Mouse (Mus musculus): Measurements from ENCODE around the gene Olfr458. TPM values are rescaled to one million over a fixed set of nuclear protein-coding genes. Genes with fewer than 3 reads are reported as not detected.

The Olfr458 gene
- polyA plus RNA-seq, 1 experiment = not detected

DNA sequence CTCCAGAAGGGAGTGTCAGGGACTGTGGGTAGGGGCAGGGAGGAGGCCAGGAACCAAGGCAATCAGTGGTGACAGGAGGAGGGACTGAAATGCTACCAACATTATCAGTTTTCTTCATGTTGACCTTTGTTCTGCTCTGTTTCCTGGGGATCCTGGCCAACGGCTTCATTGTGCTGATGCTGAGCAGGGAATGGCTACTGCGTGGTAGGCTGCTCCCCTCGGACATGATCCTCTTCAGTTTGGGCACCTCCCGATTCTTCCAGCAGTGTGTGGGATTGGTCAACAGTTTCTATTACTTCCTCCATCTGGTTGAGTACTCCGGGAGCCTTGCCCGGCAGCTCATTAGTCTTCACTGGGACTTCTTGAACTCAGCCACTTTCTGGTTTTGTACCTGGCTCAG is 30.6 kb downstream of the Olfr458 start, which contains the start of gene Tas2r126:
Tas2r126 (plus strand) TSS at position 90 of the 400 bp plus-strand sequence.
- 77% methylated on average over 6 of the region's 6 CpGs for WGBS
- TF ChIP-seq CTCF (IDR thresholded peaks at IDR 0.05; ENCODE audit: extremely low read depth, insufficient read depth, insufficient read length, insufficient replicate concordance) (no peak), POLR2A (IDR thresholded peaks at IDR 0.05; ENCODE audit: low read depth, low read length) (no peak)
- no peak within 1 kb of the TSS for H3K4me3 ChIP-seq (ENCODE audit: extremely low read depth, insufficient read depth, insufficient read length)
- no peak within 1 kb of the TSS for H3K27ac ChIP-seq (ENCODE audit: insufficient read depth, low read length)
- no peaks in the 10 kb centered on the region for H3K27me3 ChIP-seq (ENCODE audit: control insufficient read depth, insufficient read depth, low read length)
- no peaks in the 10 kb centered on the region for H3K4me1 ChIP-seq (ENCODE audit: control insufficient read depth, insufficient read depth, insufficient read length)
- no peak for DNase-seq (ENCODE audit: low read depth in 1 of 2, low spot score in 2 of 2)
- H3K36me3 ChIP-seq (ENCODE audit: control insufficient read depth, insufficient read depth, low read length) = no peaks in the 10 kb centered on the region

DNA sequence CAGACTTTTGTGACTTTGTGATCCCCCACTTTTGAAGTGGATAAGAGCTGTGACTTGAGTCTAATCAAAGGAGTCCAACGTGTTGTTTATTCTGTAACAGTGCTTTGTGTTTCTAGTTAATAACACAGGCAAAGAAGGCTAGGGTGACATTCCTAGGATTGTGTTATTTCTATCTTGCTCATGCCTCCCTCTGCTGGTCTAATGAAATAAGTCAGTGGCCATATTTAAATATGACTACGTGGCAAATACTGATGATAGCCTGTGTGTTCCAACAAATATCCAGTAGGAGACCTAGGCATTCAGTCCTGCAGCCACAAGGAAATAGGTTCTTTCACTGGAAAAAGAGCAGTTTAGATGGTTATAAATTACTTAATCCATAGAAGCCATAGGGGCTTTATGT is 31.4 kb downstream of the Olfr458 start:
- WGBS = 39% methylated on average over 2 of the region's 2 CpGs
- no peak for DNase-seq (ENCODE audit: low read depth in 1 of 2, low spot score in 2 of 2)
- TF ChIP-seq POLR2A (IDR thresholded peaks at IDR 0.05; ENCODE audit: low read depth, low read length) = no peak
- TF ChIP-seq CTCF (IDR thresholded peaks at IDR 0.05; ENCODE audit: extremely low read depth, insufficient read depth, insufficient read length, insufficient replicate concordance) = no peak

DNA sequence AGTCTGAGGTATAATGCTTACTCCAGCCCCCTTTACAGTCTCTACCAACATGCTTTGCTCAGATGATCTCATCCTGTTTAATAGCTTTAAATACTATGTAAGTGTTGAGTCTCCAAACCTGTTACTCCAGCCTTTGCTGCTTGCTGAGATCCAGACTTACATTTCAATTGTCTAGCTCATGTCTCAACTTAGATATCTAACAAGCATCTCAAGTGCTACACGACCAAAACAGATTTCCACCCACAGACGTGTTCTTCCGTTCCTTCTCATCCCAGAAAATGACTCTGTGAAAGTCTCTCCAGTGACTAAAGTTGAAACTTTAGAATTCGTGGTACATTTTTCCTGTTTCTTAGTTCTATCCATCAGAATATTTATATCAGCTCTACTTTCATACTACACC is 38.7 kb downstream of the Olfr458 start:
- H3K4me1 ChIP-seq (ENCODE audit: control insufficient read depth, insufficient read depth, insufficient read length) = peaks cover 2% of the 10 kb centered on the region
- H3K27ac ChIP-seq (ENCODE audit: insufficient read depth, low read length) = no peak overlapping the region
- DNase-seq (ENCODE audit: low read depth in 1 of 2, low spot score in 2 of 2) = no peak
- no peak overlapping the region for H3K4me3 ChIP-seq (ENCODE audit: extremely low read depth, insufficient read depth, insufficient read length)
- no peaks in the 10 kb centered on the region for H3K27me3 ChIP-seq (ENCODE audit: control insufficient read depth, insufficient read depth, low read length)
- no peak for TF ChIP-seq CTCF (IDR thresholded peaks at IDR 0.05; ENCODE audit: extremely low read depth, insufficient read depth, insufficient read length, insufficient replicate concordance)
- no peak for TF ChIP-seq POLR2A (IDR thresholded peaks at IDR 0.05; ENCODE audit: low read depth, low read length)
- no peaks in the 10 kb centered on the region for H3K36me3 ChIP-seq (ENCODE audit: control insufficient read depth, insufficient read depth, low read length)
- 88% methylated on average over 4 of the region's 4 CpGs for WGBS

More for the DNA sequence above, 31.4 kb downstream of the Olfr458 start:
- Histone ChIP-seq H3K27me3 (ENCODE audit: control insufficient read depth, insufficient read depth, low read length) (no peaks in the 10 kb centered on the region), H3K4me3 (ENCODE audit: extremely low read depth, insufficient read depth, insufficient read length) (no peak overlapping the region), H3K36me3 (ENCODE audit: control insufficient read depth, insufficient read depth, low read length) (no peaks in the 10 kb centered on the region), H3K27ac (ENCODE audit: insufficient read depth, low read length) (no peak overlapping the region), H3K4me1 (ENCODE audit: control insufficient read depth, insufficient read depth, insufficient read length) (no peaks in the 10 kb centered on the region)

DNA sequence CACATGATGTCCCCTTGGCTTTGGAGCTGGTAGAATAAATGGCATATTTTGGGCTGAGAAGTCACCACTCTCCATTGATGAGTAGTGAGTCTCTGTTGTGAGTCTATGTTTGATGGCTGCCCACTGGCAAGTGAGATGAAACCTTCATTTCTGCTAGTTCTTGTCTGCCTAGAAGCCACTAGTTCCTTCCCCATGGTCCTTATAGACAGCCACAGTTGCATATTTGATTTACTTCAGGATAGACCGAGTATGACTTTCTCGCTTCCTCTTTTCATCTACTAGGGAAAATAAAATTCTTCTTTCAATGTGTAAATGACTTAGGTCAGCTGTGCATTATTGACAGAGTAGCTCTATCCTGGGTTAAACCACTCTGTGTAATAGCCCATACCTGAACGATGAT is 40.5 kb downstream of the Olfr458 start:
- TF ChIP-seq POLR2A (IDR thresholded peaks at IDR 0.05; ENCODE audit: low read depth, low read length) = no peak
- no peak for TF ChIP-seq CTCF (IDR thresholded peaks at IDR 0.05; ENCODE audit: extremely low read depth, insufficient read depth, insufficient read length, insufficient replicate concordance)
- Histone ChIP-seq H3K27ac (ENCODE audit: insufficient read depth, low read length) (no peak overlapping the region), H3K4me3 (ENCODE audit: extremely low read depth, insufficient read depth, insufficient read length) (no peak overlapping the region), H3K4me1 (ENCODE audit: control insufficient read depth, insufficient read depth, insufficient read length) (peaks cover 2% of the 10 kb centered on the region), H3K36me3 (ENCODE audit: control insufficient read depth, insufficient read depth, low read length) (no peaks in the 10 kb centered on the region), H3K27me3 (ENCODE audit: control insufficient read depth, insufficient read depth, low read length) (no peaks in the 10 kb centered on the region)
- 45% methylated on average over 3 of the region's 3 CpGs for WGBS
- no peak for DNase-seq (ENCODE audit: low read depth in 1 of 2, low spot score in 2 of 2)

DNA sequence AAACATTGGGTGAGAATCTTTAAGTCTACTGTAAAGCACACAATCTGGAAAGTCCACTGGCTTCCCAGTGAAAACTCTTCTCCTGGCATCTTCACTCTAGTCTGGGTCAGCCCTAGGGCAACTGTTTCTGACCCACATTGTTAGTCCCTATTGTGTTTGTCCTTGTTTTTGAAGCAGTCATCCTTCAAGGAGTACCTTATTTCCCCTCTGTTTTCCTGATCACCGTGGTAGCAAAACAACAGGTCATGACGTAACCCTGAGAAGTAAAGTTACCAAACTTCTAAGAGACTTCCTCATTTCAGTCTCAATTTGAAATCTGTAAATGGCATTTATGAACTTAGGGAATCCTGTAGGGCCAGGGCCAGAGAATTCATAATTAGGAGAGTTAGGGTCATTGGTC is 43.6 kb downstream of the Olfr458 start:
- no peak overlapping the region; the same call in 1 of the 2 replicates for H3K27ac ChIP-seq (ENCODE audit: insufficient read depth, low read length)
- H3K27me3 ChIP-seq (ENCODE audit: control insufficient read depth, insufficient read depth, low read length) = no peaks in the 10 kb centered on the region
- H3K36me3 ChIP-seq (ENCODE audit: control insufficient read depth, insufficient read depth, low read length) = no peaks in the 10 kb centered on the region
- no peak overlapping the region for H3K4me3 ChIP-seq (ENCODE audit: extremely low read depth, insufficient read depth, insufficient read length)
- peaks cover 2% of the 10 kb centered on the region for H3K4me1 ChIP-seq (ENCODE audit: control insufficient read depth, insufficient read depth, insufficient read length)
- peak in 1 of 2 experiments; percentile 67 for DNase-seq (ENCODE audit: low read depth in 1 of 2, low spot score in 2 of 2)
- WGBS = 18% methylated on average over 2 of the region's 2 CpGs
- no peak for TF ChIP-seq POLR2A (IDR thresholded peaks at IDR 0.05; ENCODE audit: low read depth, low read length)
- TF ChIP-seq CTCF (IDR thresholded peaks at IDR 0.05; ENCODE audit: extremely low read depth, insufficient read depth, insufficient read length, insufficient replicate concordance) = no peak

DNA sequence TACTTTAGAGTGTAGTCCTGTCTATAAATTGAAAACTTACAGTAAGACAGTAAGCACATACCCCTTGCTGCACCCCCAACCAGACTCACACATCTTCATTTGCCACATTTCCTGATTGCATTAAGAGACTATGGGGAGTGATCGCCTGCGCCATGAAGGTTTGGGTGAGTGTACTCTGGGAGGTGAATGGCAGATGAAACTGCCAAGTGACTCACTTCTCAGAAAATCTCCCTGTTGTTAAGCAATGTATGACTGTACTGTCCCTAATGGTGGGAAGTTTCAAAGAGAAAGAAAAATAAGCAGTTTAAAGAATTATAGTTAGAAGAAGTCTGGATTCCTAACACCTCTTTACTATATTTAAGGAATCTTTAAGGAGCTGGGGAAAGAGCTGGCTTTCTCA is 45.6 kb downstream of the Olfr458 start:
- no peak for DNase-seq (ENCODE audit: low read depth in 1 of 2, low spot score in 2 of 2)
- Histone ChIP-seq H3K4me1 (ENCODE audit: control insufficient read depth, insufficient read depth, insufficient read length) (peaks cover 2% of the 10 kb centered on the region), H3K4me3 (ENCODE audit: extremely low read depth, insufficient read depth, insufficient read length) (no peak overlapping the region), H3K27ac (ENCODE audit: insufficient read depth, low read length) (no peak overlapping the region), H3K36me3 (ENCODE audit: control insufficient read depth, insufficient read depth, low read length) (no peaks in the 10 kb centered on the region), H3K27me3 (ENCODE audit: control insufficient read depth, insufficient read depth, low read length) (no peaks in the 10 kb centered on the region)
- 89% methylated on average over 2 of the region's 2 CpGs for WGBS
- TF ChIP-seq CTCF (IDR thresholded peaks at IDR 0.05; ENCODE audit: extremely low read depth, insufficient read depth, insufficient read length, insufficient replicate concordance) = no peak
- no peak for TF ChIP-seq POLR2A (IDR thresholded peaks at IDR 0.05; ENCODE audit: low read depth, low read length)

Other genes starting within 250 kb of the Olfr458 start
- gene Tas2r144, start 249.9 kb downstream of the Olfr458 start, polyA plus RNA-seq (2012; rRNA removed) = not detected in 2 replicates
- 4.1 and 4.6 TPM in 2 replicates for gene Gstk1, start 219.3 kb downstream of the Olfr458 start, polyA plus RNA-seq (2012; rRNA removed)
- not detected in 2 replicates for gene Tmem139, start 203.2 kb downstream of the Olfr458 start, polyA plus RNA-seq (2012; rRNA removed)
- 32.2 and 33.6 TPM in 2 replicates for gene Casp2, start 200.2 kb downstream of the Olfr458 start, polyA plus RNA-seq (2012; rRNA removed)
- 0.18 and 0.26 TPM in 2 replicates for gene Clcn1, start 178.5 kb downstream of the Olfr458 start, polyA plus RNA-seq (2012; rRNA removed)
- gene Fam131b, start 140.6 kb downstream of the Olfr458 start, polyA plus RNA-seq (2012; rRNA removed) = 0.06 and 0.15 TPM in 2 replicates
- gene Zyx, start 115.6 kb downstream of the Olfr458 start, polyA plus RNA-seq (2012; rRNA removed) = 184 and 228 TPM in 2 replicates
- 0.18 and 0.19 TPM in 2 replicates for gene Epha1, start 91.9 kb downstream of the Olfr458 start, polyA plus RNA-seq (2012; rRNA removed)
- 0.13 and 0.69 TPM in 2 replicates for gene Tas2r143, start 65.0 kb downstream of the Olfr458 start, polyA plus RNA-seq (2012; rRNA removed)
- gene Tas2r135, start 59.8 kb downstream of the Olfr458 start, polyA plus RNA-seq (2012; rRNA removed) = 0.07 and 0.13 TPM in 2 replicates
- 0.09 TPM in 1 of 2 replicates, not detected in the other for gene Tas2r126, start 30.7 kb downstream of the Olfr458 start, polyA plus RNA-seq (2012; rRNA removed)
- gene Olfr457, start 11.1 kb upstream of the Olfr458 start, polyA plus RNA-seq (2012; rRNA removed) = not detected in 2 replicates
- gene Olfr456, start 22.0 kb upstream of the Olfr458 start, polyA plus RNA-seq (2012; rRNA removed) = 0.09 TPM in 1 of 2 replicates, not detected in the other
- gene Olfr455, start 82.4 kb upstream of the Olfr458 start, polyA plus RNA-seq (2012; rRNA removed) = not detected in 2 replicates
- gene Tcaf3, start 132.5 kb upstream of the Olfr458 start, polyA plus RNA-seq (2012; rRNA removed) = not detected in 2 replicates
- 0.27 and 0.49 TPM in 2 replicates for gene Tcaf2, start 180.1 kb upstream of the Olfr458 start, polyA plus RNA-seq (2012; rRNA removed)
- 2.5 and 2.9 TPM in 2 replicates for gene Tcaf1, start 244.9 kb upstream of the Olfr458 start, polyA plus RNA-seq (2012; rRNA removed)

Data from spleen, adult 2 months (tissue).